Mouse (Mus musculus): ENCODE measurements around the gene Mas1.

Gene Mas1

GRCm38 (mm10) chr17:12792422-12793206 is 75.3 kb downstream of the Mas1 start:
- no peak for DNase-seq (ENCODE audit: low read depth, low spot score)
- no peaks in the 10 kb centered on the region for H3K27me3 ChIP-seq (ENCODE audit: control insufficient read depth, insufficient read depth, low read length, poor library complexity, severe bottlenecking)
- no peaks in the 10 kb centered on the region for H3K36me3 ChIP-seq (ENCODE audit: control insufficient read depth, insufficient read depth, low read length, poor library complexity, severe bottlenecking)

GRCm38 (mm10) chr17:12791420-12791819 is 76.5 kb downstream of the Mas1 start:
- Histone ChIP-seq H3K27me3 (ENCODE audit: control insufficient read depth, insufficient read depth, low read length, poor library complexity, severe bottlenecking) (no peaks in the 10 kb centered on the region), H3K36me3 (ENCODE audit: control insufficient read depth, insufficient read depth, low read length, poor library complexity, severe bottlenecking) (no peaks in the 10 kb centered on the region)
- DNase-seq (ENCODE audit: low read depth, low spot score) = no peak

GRCm38 (mm10) chr17:12791079-12791406 is 76.9 kb downstream of the Mas1 start:
- Histone ChIP-seq H3K27me3 (ENCODE audit: control insufficient read depth, insufficient read depth, low read length, poor library complexity, severe bottlenecking) (no peaks in the 10 kb centered on the region), H3K36me3 (ENCODE audit: control insufficient read depth, insufficient read depth, low read length, poor library complexity, severe bottlenecking) (no peaks in the 10 kb centered on the region)
- DNase-seq (ENCODE audit: low read depth, low spot score) = no peak
